Mouse (Mus musculus) 416B (cell line): ENCODE results near the gene Whrn.
A peak's percentile ranks its signal among the peaks of the same experiment; 100 is the strongest.

Experiments
- DNase-seq: peaks from one replicate; pipeline ENCODE4 v3.0.0; 2011; ENCODE audit warnings: low read depth

Whrn gene

DNA sequence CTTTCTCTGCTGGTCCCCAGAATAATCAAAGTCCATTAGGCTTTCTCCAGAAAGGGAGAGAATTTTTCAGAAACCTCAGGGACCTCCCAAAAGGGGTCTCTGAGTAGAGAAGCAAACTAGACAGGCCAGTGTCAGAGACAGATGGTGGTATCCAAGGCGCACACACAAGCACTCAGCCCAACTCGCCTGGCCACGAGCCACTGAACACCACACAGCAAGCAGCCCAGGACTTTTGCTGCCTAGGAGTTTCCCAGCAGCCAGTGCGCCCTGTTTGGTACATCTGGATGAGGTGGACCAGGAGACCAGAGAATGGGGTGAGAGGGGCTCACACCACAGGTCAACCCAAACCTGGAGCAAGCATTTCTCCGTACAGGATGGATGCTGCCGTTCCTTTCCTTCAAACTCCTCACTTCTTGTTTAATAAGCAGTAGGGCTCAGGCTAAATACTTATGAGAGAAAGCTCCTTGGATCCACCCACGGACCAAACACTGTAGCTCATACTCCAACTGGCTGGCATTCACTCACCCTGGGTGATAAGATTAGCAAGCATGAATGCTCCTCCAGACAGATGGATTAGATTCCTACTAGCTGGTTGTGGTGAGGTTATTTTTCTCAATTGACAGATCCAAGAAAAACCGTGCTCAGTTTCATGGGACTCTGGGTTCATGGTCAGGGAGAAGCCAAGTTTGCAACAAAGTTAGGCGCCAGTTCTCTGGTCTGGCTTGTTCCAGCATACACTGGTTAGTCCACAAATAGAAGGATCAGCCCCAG lies 2.3 kb downstream of the Whrn start:
- DNase-seq, result no peak

DNA sequence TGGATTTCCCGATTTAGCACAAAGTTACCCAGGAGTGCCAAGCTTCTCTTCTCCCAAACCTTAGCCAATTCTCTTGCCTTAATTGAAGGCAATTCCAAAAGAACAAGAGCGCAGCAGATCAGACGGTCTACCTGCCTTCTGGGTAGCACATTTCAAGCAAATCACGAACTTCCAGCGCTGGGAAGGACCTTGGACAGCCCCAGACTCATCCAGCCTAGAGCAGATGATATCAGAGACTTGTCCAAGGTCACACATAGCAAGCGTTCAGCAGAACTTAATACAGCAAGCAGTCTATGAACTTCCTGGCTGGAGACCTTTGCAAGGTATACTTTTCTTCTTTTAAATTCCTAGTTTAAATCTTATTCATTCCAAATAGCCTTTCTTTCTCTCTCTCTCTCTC lies 4.3 kb downstream of the Whrn start:
- no peak for DNase-seq

DNA sequence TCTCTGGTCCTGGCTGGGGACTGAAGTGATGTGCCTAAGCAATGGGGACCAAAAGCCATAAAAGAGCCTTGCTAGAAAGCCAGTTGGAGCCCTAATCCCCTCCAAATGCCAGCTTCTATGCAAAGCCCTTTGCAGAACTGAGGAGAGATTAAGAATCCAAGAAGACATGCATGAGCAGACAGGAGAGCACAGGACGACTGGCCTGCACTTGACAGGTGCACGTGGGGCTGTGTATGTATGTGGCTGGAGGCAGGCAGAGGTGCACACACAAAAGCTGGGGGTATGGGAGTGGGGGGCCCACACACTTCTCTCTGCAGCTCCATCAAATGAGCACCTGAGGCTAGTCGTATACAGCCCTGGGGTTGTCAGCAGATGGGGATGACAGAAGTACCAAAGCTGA lies 5.6 kb downstream of the Whrn start:
- no peak for DNase-seq

DNA sequence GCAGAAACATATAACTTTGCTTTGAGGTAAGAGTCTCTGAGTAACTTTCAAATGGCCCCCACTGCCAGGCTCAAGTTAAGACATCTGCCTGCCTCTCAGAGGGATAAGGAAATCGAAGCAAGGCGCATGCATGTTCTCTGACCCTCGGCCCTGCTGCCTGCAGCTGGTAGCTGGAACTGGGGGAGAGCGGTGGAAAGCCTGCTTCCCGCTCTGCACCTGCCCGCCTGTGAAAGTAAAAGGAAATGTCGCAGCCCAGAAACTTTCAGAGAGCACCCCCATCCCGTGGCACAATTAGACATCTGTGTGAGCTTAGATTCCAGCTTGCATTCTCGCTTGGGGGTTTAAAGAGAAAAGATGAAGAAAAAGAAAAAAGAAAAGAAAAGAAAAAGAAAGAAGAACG lies 6.1 kb downstream of the Whrn start:
- DNase-seq, result no peak

DNA sequence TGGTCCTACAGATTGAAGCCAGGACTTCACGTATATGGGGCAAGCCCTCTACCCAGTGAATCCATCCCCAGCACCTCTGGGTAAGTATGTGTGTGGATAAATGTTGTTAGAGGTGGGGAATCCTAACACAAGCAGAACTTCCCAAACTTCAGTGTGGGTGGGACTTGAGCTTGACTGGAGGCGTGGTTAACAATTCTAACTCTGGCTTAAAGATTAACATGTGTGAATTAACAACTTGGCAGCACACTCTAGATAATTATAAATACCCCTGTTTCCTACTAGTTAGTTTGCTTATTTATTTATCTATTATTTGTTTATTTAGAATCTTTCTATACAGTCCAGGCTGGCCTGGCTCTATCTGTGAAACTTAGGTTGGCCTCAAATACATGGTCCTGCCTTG lies 7.9 kb downstream of the Whrn start:
- DNase-seq, result no peak

DNA sequence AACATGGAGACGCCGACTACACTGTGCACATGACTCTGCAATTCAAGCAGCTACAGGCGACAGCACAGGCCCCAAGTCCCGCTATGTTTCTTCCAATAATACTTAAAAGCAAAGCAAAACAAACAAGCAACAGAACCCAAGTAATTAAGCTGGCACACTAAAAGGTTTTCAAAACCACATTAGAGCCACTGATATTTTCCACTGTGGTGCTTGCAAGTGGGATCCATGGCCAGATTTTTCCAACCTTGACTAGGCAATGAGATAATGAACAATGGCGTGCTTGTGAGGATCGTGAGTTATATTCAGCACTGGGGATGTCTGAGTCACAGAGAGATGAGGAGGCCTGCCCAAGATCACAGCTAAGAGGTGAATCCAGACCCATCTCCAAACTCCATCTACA lies 8.5 kb downstream of the Whrn start:
- DNase-seq, result no peak

DNA sequence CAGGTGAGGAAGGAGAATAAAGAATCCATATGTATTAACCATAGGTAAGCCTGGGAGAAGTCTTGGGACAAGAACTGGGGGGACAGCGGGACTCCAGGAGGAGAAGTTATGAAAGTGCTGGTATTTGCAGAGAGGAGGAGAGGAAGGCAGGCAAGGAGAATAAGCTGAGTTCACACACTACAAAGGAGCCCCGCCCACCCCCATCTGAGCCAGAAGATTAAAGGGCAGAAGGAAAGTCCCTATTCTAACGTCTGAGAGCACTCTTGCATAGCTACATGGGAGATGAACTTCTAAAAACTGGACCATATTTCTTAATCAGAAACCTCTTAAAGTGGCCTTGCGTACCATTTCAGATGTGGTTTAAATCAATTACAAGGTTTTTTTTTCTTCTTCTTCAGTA lies 9.3 kb downstream of the Whrn start:
- no peak for DNase-seq

DNA sequence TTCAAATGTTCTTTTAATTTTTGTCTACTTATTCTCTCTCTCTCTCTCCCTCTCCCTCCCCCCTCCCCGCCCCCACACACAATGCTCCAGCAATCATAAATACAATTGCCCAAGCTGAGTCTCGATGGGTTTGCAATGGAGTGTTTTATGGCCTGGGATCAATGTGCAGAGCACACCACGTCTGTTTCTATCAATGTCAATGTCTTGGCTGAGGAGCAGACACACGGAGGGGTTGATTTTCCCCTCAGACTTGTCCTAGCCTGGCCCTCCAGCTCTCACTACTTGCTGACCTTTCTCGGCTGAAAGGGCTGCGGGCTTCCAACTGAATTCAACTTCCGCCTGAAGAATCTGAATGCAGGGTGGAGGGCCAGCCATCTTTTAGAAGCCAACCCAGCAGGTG lies 12.1 kb downstream of the Whrn start:
- DNase-seq, result no peak

DNA sequence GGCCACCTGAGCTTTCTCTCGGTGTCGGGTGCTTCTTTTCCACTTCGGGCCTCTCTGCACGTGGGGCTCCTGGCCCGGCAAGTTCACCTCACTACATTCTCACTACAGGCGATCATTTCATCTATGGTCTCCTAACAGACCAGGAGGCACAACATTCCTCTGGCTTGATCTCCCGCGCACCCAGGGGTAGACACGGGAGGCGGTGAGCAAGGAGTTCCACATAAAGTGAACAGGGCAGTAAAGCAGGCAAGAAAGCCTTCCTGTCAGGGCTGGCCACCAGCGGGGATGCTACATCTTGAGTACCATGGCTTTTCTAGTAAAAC lies 15.0 kb downstream of the Whrn start:
- DNase-seq, result no peak

DNA sequence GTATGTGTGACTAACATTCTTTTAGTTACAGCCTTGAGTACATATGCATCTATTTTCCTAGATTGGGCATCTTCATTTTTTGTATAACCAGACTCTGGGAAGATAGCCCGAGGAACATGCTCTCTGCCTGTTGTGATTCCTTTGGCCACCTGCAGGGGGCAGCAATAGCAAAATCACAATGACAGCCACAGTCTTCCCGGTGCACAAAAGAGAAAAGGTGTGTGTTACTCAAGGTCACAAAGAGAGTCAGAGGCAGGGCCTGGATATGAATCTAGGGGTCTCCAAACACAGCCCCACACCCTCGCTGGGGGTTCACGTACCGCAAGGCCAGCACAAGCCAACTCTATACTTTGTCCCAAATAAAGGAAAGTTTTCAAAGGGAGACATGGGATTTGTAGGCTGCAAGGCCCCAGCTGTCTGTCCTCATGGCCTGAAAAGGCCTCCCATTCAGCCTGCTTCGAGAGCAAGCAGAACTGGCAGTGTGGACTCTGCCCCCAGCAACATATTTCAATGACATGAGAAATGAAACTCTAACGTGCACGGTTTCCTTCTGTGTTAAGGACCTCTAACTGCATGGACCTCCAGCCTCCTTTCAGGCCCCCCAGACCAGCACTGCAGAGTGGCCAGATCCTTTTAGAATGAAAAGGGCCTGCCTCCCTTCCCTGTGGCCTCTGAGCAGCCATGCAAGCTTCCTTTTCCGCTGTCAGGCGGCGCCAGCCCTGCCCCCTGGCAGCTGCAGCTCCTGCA lies 15.5 kb downstream of the Whrn start:
- peak; percentile 19 for DNase-seq

DNA sequence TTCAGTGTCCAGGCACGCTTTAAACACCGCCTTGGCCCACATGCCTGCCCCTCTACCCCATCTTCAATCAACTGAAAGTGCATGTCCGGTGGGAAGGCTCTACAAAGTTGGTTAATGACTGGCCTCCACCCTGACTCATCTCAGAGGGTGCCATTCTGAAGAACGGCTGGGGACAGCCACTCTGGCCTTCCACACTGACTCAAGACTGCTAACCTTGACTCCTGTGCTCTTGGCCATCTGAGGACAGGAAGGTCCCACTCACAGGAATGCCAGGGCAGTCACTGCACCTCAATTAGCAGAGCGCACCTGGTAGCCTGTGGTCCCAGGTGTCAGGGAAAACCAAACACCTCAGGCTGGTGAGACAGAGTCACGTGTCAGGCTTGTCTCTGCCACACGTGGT lies 17.8 kb downstream of the Whrn start:
- no peak for DNase-seq

DNA sequence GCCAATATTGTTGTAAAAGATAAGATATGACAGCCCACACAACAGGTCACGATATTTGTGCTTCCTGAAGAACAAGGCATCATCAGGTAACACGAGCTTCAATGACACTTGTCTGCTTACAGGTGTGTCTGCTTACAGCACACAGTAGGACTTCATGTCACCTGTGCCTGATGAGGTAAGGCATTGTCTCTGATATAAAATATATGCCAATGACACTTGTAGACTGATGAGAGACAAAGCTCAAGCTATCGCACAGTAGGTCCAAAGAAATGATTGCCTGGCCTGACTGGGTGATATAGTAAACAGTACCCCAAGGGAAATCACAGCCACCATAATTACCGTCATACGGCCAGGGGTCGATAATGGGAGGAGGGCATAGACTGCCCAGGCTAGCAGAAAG lies 18.9 kb downstream of the Whrn start:
- DNase-seq, result no peak

DNA sequence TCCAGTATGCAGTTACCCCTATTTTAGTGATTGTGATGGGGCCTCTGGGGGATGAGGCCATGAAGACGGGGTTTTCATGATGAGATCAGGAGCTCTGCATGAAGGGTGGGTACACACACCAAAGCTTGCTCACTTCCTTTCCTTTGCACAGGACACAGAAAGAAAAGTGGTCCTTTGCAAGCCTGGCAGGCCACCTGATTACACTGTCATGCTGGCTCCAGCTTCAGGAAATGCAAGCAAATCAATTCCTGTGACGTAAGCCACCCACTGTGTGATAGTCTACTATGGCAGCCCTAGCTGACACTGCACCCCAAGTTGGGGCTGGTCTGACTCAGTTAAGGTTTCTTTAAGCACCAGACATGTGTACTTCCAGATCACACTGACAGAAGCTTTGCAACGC lies 20.6 kb downstream of the Whrn start:
- no peak for DNase-seq

DNA sequence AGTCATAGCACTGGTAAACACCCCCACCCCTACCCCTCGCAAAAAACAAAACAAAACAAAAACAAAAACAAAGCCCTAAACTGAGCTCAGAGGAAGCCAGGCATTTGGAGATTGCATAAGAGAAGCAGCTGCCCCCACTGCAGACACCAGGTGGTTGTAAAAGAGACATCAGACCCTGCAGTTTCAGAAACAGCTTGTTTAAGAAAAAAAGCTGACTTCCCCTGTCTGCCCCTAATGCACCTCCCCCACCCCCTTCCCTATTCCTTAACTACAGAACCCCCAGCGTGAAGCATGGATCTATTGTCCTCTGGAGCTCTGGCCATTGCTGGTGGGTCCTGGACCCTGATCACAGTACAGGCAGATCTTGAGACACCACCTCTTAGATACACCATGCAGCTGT lies 21.4 kb downstream of the Whrn start:
- DNase-seq, result no peak

DNA sequence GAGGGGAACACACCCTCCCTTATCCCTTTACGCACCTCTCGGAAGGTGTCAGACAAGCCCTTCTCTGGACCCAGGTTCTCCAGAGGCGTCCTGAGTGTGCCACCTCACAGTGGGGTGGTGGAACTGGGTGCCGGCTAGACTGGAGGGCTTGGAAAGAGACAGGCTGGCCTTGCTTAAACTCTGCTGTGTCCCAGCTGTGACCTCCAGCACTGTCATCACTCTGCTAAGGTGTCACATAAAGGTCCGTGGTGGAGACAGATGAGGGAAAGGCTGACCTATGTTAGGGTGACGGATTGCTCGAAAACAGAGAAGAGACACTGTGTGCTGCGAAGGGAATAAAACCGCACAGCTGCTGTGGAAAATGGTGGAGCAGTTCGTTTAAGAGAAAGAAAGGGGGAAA lies 28.5 kb downstream of the Whrn start:
- no peak for DNase-seq

DNA sequence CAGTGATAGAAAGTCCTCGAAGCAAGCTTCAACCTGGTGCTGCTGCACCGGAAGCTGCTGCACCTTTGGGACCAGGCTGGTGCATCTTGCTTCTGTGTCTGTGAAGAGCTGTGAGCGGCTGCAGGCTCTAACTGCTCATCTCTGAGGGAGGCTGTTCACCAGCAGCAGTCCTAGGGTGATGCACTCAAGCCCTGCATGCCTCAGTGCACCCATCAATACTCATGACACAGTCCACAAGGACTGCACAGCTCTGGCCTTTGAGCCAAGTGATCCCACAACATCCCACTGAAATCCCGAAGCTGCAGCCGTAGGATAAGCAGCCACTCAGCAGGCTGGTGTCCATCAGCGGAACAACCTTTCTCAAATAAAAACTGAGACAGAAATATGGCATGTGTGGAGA lies 29.6 kb downstream of the Whrn start:
- DNase-seq, result no peak

DNA sequence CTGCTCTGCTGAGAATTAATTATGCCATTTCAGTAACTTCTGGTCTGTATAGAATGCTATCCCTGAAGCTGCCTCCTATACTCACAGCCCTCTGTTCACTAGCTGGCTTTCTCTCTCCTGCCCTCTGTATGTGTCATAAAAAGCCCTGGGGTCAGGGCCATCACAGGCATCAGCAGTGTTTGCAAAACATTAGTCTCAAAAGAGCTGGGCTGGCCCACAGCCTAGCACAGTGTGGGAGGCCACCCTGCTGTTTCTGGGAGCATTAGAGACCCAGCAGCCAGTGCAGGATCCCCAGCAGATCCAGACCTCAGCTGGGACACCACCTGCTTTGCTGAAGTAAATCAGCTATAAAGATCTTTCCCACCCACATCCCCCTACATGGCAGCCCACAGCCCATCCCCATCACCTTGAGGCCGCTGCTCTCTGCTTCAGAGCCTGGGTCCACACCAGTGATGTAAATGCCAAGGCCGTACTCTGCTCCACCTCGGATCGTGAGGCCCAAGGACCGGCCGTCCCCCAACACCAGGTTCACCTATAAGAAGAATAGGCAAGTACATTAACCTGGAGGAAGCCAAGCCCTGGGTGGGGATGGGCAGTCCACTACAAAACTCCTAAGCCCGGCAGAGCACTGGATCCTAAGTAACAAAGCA lies 34.8 kb downstream of the Whrn start:
- DNase-seq, result no peak

DNA sequence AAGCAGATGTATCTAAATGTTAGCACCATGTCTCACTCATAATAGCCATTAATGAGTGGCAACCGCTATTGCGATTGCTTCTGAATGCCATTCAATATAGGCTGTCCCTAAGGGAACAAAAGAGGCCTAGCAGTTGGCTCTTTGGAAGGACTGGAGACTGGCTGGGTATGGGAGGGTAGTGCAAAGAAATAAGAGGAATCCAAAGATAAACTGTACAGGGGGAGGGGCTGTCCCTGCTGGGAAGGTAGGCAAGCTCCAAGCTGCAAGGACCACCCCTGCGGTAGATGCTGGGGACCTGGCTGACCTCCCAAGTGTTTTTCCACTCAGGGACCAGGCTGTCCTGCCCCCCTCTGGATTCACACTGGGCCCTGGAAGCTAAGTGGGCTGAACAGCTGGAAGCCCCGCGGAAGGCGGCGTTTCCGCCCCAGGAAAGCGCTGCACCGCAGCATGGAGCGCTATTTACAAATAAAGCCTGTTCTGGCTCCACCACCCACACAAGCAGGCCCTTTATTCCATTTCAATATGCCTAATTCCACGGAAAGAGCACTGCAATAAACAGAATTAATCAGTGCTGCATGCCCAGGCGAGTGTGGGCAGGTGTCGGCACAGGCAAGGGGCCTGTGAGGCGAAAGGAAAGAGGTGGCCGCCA lies 36.5 kb downstream of the Whrn start:
- DNase-seq, result no peak

DNA sequence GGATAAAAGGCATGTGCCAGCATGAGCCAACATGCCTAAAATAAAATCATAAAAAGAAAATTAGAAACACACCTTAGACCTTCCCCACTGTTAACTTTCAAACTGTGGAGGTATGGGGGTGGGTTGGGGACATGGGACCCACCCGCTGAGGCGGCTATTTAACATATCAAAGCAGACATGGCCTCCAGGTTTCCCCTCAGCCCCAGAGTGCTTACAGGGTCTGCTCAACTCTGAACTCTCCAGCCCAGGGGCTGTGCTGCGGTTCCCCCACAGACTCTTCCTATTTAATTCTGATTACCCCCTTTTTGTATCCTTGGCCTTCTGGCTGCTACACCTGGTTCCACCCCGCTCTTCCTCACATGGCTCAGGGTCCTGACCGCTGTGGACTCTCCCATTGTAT lies 39.2 kb downstream of the Whrn start:
- no peak for DNase-seq

DNA sequence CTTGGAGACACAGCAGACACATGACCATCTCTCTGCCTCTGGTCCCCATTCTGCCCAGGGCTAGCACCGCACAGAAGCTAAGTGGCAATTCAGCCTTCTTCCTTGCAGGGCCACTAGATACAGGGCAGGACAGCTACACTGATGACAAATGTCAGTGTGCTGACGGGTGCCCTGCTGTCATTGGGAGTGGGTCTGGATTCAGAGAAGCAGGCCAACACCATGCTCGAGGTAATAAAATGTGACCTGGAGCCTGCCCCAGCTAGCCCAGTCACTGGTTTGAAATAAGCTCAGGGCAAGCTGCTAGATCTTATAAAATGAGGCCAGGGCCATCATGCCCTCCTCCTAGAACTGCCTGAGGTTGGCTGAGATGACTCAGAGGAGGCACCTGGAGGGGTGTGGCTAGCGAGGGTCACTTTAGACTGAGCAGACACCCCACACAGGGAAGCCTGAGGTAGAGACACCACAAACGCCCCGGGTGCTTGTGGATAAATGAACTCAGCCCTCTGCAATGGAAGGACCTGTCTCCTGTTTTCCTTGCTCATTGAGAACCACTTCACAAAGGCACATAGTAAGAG lies 41.8 kb downstream of the Whrn start:
- no peak for DNase-seq

DNA sequence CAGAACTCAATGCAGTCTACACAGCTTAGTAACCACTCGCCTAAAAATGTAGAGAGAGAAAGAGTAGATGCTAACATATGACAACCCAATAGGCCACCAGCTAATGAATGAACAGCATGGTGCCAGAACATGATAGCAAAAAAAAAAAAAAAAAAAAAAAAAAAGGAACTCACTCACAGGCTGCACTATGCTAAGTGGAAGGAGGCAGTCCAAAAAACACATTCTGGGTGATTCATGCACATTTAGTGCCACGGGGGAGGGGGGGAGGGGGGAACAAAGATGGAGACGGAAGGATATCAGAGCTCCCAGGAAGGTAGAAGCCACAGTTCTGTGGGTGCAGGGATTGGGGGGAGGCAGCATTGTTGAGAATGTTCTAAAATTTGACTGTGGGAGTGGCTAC lies 43.2 kb downstream of the Whrn start:
- DNase-seq, result no peak

DNA sequence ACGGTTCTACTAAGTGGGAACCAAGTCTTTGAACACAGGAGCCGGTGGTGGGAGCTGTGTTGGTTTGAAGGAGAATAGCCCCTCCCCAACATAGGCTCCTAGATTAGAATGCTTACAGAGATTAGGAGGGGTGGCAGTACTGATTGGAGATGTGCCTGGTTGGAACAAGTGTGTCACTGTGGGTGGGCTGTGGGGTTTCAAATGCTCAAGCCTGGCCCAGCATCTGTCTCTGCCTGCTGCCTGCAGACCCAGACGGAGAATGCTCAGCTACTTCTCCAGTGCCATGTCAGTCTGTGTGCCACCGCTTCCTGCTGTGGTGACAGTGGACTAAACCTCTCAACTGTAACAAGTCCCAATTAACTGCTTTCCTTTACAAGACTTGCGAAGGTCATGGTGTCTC lies 45.2 kb downstream of the Whrn start:
- DNase-seq, result no peak
